Mouse (Mus musculus) ES-E14 (cell line): ENCODE results near the gene Cdc42ep1. TPM values are rescaled to one million over a fixed set of nuclear protein-coding genes. Genes with fewer than 3 reads are reported as not detected.

ENCODE experiments used
- DNase-seq: peaks from one replicate; pipeline ENCODE4 v3.0.0-alpha.2; 2013; ENCODE audit warnings: low read depth, low spot score
- H3K27ac ChIP-seq: 2 replicates; pipeline ENCODE4 v1.5.1; 2012; ENCODE audit warnings: low read depth, mild to moderate bottlenecking, low read length, moderate library complexity, mixed read lengths; ENCODE audit not compliant: poor library complexity, insufficient read depth, severe bottlenecking
- H3K36me3 ChIP-seq: 2 replicates; pipeline ENCODE4 v1.6.1; 2012; ENCODE audit warnings: mild to moderate bottlenecking, low read length, moderate library complexity, mixed read lengths; ENCODE audit not compliant: control insufficient read depth, poor library complexity, insufficient read depth, severe bottlenecking
- H3K4me1 ChIP-seq, 2 experiments: fragments of 150-350 bp in 1 of 2; sonication (generic) in 1 of 2; 2 replicates each; pipeline ENCODE4 v1.6.1; 2012; ENCODE audit warnings: low read length in 2 of 2, mild to moderate bottlenecking in 1 of 2, mixed read lengths in 1 of 2; ENCODE audit not compliant: control insufficient read depth in 2 of 2, insufficient read depth in 2 of 2, poor library complexity in 1 of 2
- H3K4me3 ChIP-seq, 2 experiments: fragments of 150-350 bp in 1 of 2; sonication (generic) in 1 of 2; 2 replicates each; pipeline ENCODE4 v1.5.1; 2012; ENCODE audit warnings: low read length in 2 of 2, low read depth in 1 of 2, mild to moderate bottlenecking in 1 of 2, mixed read lengths in 1 of 2; ENCODE audit not compliant: insufficient read depth in 1 of 2, poor library complexity in 1 of 2, severe bottlenecking in 1 of 2
- H3K9ac ChIP-seq: 2 replicates; pipeline ENCODE4 v1.6.1; 2012; ENCODE audit warnings: low read depth, mild to moderate bottlenecking, low read length, mixed read lengths; ENCODE audit not compliant: poor library complexity, insufficient read depth, severe bottlenecking
- H3K9me3 ChIP-seq: fragments of 150-350 bp; sonication (generic); 2 replicates; pipeline ENCODE4 v1.6.1; 2012; ENCODE audit warnings: low read depth, mild to moderate bottlenecking, low read length; ENCODE audit not compliant: control insufficient read depth, insufficient read depth
- CHD2 ChIP-seq: IDR thresholded peaks from 2 replicates; pipeline ENCODE4 v1.6.1; 2014; ENCODE audit warnings: mild to moderate bottlenecking, low read depth, low read length, inconsistent platforms
- HCFC1 ChIP-seq: IDR thresholded peaks from 2 replicates; pipeline ENCODE4 v1.6.1; 2012; ENCODE audit warnings: low read length, inconsistent platforms, borderline replicate concordance; ENCODE audit not compliant: insufficient read depth
- MAFK ChIP-seq: IDR thresholded peaks from 2 replicates; pipeline ENCODE4 v1.6.1; 2014; ENCODE audit warnings: mild to moderate bottlenecking, low read depth, low read length, inconsistent platforms; ENCODE audit not compliant: insufficient read depth
- ZC3H11A ChIP-seq: IDR thresholded peaks from 2 replicates; pipeline ENCODE4 v1.6.1; 2012; ENCODE audit warnings: low read depth, mild to moderate bottlenecking, inconsistent platforms, low read length, borderline replicate concordance
- ZNF384 ChIP-seq: IDR thresholded peaks from 2 replicates; pipeline ENCODE4 v1.6.1; 2012; ENCODE audit warnings: low read depth, low read length, inconsistent platforms
- in situ Hi-C, 2 experiments: fragments of 600-800 bp; cut with MboI; formaldehyde crosslinking; loops; one replicate each; pipeline ENCODE4 v1.15.1; 2025; ENCODE audit warnings: low sequenced_read_pairs in 2 of 2, inconsistent platforms in 1 of 2; ENCODE audit not compliant: unreplicated experiment in 2 of 2
- total RNA-seq: library from RNA; depleted of rRNA; stranded (reverse); fragments of 300-350 nt; gene quantifications from 2 replicates; pipeline ENCODE4 v1.2.3, GENCODE M21; 2012

Gene Cdc42ep1
- total RNA-seq, 1 experiment: 8.3 TPM

DNA sequence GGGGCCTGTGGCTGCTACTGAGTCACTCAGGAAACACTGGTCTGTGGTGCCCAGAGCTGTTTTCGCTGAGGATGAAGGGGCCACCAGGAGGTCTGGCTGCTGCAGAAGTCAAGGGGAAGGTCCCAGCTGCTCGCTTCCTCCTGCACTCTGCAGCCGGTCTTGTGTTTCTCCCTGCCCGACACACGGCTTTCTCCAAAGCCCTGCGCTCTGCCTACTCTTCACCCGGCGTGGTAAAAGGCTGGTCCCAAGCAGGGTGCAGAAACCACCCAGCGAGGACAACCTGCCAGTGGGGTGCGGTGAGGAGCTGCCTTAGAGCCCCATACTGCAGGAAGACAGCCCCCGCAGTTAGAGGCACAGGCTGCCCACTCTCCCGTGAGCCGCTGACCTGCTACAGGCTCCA is 52.3 kb downstream of the Cdc42ep1 start:
- no peaks in the 10 kb centered on the region for H3K9me3 ChIP-seq
- H3K27ac ChIP-seq: no peak overlapping the region
- H3K9ac ChIP-seq: peak overlapping the region; percentile 11; the same call in 1 of the 2 replicates
- in situ Hi-C loops: no loop called here
- DNase-seq: no peak
- H3K4me1 ChIP-seq: peaks cover 13 to 36% of the 10 kb centered on the region in 2 experiments
- H3K36me3 ChIP-seq: peaks cover 34% of the 10 kb centered on the region
- TF ChIP-seq ZNF384: no peak
- TF ChIP-seq ZC3H11A: no peak
- no peak for TF ChIP-seq MAFK
- no peak for TF ChIP-seq CHD2
- no peak for TF ChIP-seq HCFC1
- no peak overlapping the region for H3K4me3 ChIP-seq

DNA sequence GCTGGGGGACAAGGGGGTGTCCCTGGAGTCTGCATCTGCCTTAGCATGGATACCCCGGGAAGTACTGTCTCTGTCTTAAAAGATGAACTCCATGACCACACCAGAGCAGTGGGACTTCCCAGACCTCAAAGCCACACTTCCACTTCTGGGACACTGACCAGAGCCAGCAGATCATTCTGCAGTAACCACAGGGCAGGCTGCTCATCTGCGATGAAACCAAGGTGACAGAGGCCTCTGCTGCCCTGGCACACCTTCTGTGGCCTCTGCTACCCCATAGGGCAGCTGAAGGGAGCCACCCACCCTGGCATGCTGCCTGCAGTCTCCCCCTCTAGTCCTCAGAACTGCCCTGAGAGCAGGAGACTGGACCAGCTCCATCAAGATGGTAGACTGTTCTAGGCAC is 53.3 kb downstream of the Cdc42ep1 start:
- DNase-seq: no peak
- Histone ChIP-seq H3K27ac (peak overlapping the region; percentile 45), H3K4me3 (no peak overlapping the region), H3K4me1 (peaks cover 13 to 38% of the 10 kb centered on the region in 2 experiments), H3K9ac (no peak overlapping the region), H3K36me3 (peaks cover 29% of the 10 kb centered on the region), H3K9me3 (no peaks in the 10 kb centered on the region)
- TF ChIP-seq MAFK: no peak
- TF ChIP-seq ZNF384: no peak
- no peak for TF ChIP-seq HCFC1
- TF ChIP-seq CHD2: no peak
- in situ Hi-C loops: no loop called here

GRCm38 (mm10) chr15:78896149-78896548 is 53.7 kb downstream of the Cdc42ep1 start:
- TF ChIP-seq CHD2 (no peak), HCFC1 (no peak), MAFK (no peak), ZC3H11A (no peak), ZNF384 (no peak)
- Histone ChIP-seq H3K4me3 (no peak overlapping the region), H3K9me3 (no peaks in the 10 kb centered on the region), H3K36me3 (peaks cover 26% of the 10 kb centered on the region), H3K27ac (peak overlapping the region; percentile 50; the same call in 1 of the 2 replicates), H3K9ac (peak overlapping the region; percentile 20; the same call in 1 of the 2 replicates), H3K4me1 (peaks cover 13 to 38% of the 10 kb centered on the region in 2 experiments)
- in situ Hi-C loops: no loop called here
- no peak for DNase-seq

DNA sequence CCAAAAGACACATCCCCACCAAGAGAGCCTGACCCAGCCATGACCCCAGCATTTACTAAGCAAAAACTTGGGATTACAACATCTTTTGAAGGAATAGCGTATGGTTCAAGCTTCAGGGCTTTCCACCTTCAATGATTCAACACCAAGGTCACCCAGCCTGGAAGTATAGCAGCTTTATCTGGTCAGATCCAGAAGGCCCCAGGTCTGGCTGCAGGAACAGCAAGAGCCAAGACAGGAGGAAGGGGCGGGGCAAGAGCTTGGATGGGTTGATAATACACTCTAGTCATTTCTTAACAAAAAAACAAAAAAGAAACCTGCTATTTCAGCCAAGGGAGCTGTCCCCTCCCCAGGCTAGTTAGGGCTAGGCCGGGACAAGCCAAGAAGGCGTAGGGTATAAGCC is 55.1 kb downstream of the Cdc42ep1 start:
- no peak overlapping the region for H3K4me3 ChIP-seq
- H3K9ac ChIP-seq: no peak overlapping the region; the same call in 1 of the 2 replicates
- in situ Hi-C loops: no loop called here
- no peaks in the 10 kb centered on the region for H3K9me3 ChIP-seq
- TF ChIP-seq CHD2: no peak
- TF ChIP-seq ZC3H11A: no peak
- TF ChIP-seq HCFC1: no peak
- no peak for TF ChIP-seq MAFK
- TF ChIP-seq ZNF384: no peak
- H3K36me3 ChIP-seq: peaks cover 14% of the 10 kb centered on the region
- no peak for DNase-seq
- peak overlapping the region; percentile 43; the same call in 1 of the 2 replicates for H3K27ac ChIP-seq
- H3K4me1 ChIP-seq: peaks cover 13 to 44% of the 10 kb centered on the region in 2 experiments

- peaks cover 12% of the 10 kb centered on the region; the same call in 1 of the 2 replicates for H3K36me3 ChIP-seq
- peaks cover 13 to 47% of the 10 kb centered on the region in 2 experiments for H3K4me1 ChIP-seq
- H3K4me3 ChIP-seq: no peak overlapping the region
- H3K9me3 ChIP-seq: no peaks in the 10 kb centered on the region
- in situ Hi-C loops: no loop called here
- no peak for TF ChIP-seq ZC3H11A
- no peak for TF ChIP-seq HCFC1
- TF ChIP-seq ZNF384: no peak
- TF ChIP-seq CHD2: no peak
- TF ChIP-seq MAFK: no peak
- H3K9ac ChIP-seq: no peak overlapping the region
- DNase-seq: no peak
- no peak overlapping the region; the same call in 1 of the 2 replicates for H3K27ac ChIP-seq
Measured at GRCm38 (mm10) chr15:78898507-78899001, 56.1 kb downstream of the Cdc42ep1 start.
